Mouse (Mus musculus) splenic B cell, adult 2 months (primary cell): Measurements from ENCODE around the gene Lingo1.

Experiments
- DNase-seq: peaks from one replicate; pipeline ENCODE4 v3.0.0-alpha.2; 2011; ENCODE audit warnings: low read depth, low spot score
- H3K27me3 ChIP-seq: 2 replicates; pipeline ENCODE4 v1.6.1; 2012; ENCODE audit warnings: mild to moderate bottlenecking, low read length, moderate library complexity, mixed read lengths; ENCODE audit not compliant: control insufficient read depth, poor library complexity, insufficient read depth, severe bottlenecking
- H3K36me3 ChIP-seq: 2 replicates; pipeline ENCODE4 v1.6.1; 2012; ENCODE audit warnings: mild to moderate bottlenecking, low read length, moderate library complexity, mixed read lengths; ENCODE audit not compliant: control insufficient read depth, poor library complexity, insufficient read depth, severe bottlenecking

Lingo1 gene

DNA sequence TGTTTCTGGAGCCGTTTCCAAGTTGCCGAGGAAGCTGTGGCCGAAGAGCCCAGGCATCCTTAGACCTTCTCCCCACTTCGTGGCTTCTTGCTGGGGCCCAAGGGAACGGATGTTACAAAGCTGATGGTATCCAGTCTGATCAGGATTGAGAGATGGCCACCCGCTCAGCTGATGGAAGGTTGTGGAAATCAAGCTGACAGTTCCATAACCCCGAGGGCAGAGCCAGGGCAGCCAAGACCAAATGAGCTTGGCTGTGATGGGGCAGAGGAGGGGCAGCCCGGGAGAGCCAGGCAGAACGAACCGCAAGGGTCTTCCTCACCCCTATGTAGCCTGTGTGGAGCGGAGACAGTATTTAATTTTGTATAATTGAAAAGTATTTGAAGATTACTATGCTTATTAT lies 218.9 kb downstream of the Lingo1 start:
- no peak for DNase-seq
- Histone ChIP-seq H3K36me3 (no peaks in the 10 kb centered on the region), H3K27me3 (no peaks in the 10 kb centered on the region)

DNA sequence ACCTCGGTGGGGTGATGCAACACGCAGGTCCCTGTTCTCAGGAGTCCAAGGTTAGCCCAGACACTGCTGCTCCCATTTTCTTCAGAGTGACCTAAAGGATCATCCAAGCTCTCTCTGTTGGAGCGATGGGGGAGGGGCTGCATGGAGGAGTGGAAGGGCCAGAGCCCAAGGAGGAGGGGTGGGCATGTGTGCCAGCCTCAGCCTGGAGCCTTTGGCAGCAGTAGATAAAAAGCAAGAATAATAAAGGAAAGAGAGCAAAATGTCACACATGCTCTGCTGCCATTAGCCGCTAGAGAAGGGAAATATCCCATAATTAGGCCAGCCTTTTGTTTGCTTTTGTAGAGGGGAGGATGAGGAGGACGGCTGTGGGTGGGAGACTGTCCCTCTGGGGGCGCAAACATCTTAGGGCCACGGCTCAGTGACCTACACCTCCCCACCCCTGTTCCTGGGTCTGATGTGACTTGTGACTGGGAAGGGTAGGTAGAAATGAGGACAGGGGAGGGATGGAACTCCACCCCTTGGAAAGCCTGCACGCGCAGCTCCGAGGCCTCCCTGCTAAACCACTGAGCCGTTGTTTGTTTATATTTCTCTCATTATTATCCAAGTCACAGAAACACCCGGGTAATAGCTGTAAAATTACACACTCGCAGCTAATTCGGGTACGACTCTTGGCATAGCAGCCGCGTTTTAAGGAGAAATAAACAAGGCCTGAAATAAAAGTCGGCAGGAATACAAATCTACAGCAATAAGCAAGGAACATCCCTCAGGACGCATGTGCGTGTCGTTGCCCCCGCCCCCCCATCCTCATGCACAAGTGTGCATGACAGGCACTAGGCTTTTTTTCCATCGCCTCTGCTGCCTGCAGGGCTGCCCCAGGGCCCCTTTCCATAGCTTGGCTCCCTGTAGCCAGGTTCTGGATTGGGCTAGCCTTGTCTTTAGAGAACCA lies 223.5 kb downstream of the Lingo1 start:
- DNase-seq, result no peak
- H3K27me3 ChIP-seq, result no peaks in the 10 kb centered on the region
- H3K36me3 ChIP-seq, result no peaks in the 10 kb centered on the region
